Mouse (Mus musculus) yolk sac, embryonic 10.5 days (tissue): ENCODE data around the gene Tceanc2.
A peak's percentile ranks its signal among the peaks of the same experiment; 100 is the strongest.

Experiments
- DNase-seq: peaks from one replicate; pipeline ENCODE4 v3.0.0-alpha.2; 2017; ENCODE audit warnings: low spot score

Tceanc2 gene

GRCm38 (mm10) chr4:107178182-107178829 is 610 bp downstream of the Tceanc2 start, which contains the start of gene Tmem59:
Tmem59 (plus strand) TSS chr4:107178399.
- peak; percentile 98 for DNase-seq

GRCm38 (mm10) chr4:107177506-107177905 is 1.4 kb downstream of the Tceanc2 start:
- no peak for DNase-seq

- DNase-seq, result no peak
These were observed 11.1 kb downstream of the Tceanc2 start for GRCm38 (mm10) chr4:107167798-107168197.

DNA sequence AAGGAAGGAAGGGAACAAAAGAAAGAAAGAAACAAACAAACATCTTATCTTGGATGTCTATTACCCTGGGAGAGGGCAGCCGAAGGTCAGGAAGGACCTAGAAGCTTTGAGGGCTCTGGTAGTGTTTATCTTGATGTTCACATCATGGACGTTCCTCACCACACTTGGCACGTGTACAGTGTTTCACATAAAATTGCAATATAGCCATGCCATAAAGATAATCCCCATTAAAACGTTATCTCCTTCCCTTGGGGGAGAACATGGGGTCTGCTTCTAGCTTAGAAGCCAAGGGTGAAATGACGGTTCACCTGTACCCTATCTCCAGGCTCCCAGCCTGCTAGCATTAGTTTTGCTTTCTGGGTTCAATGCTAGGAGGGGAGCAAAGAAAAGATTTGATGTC is 12.2 kb downstream of the Tceanc2 start:
- DNase-seq, result no peak

DNA sequence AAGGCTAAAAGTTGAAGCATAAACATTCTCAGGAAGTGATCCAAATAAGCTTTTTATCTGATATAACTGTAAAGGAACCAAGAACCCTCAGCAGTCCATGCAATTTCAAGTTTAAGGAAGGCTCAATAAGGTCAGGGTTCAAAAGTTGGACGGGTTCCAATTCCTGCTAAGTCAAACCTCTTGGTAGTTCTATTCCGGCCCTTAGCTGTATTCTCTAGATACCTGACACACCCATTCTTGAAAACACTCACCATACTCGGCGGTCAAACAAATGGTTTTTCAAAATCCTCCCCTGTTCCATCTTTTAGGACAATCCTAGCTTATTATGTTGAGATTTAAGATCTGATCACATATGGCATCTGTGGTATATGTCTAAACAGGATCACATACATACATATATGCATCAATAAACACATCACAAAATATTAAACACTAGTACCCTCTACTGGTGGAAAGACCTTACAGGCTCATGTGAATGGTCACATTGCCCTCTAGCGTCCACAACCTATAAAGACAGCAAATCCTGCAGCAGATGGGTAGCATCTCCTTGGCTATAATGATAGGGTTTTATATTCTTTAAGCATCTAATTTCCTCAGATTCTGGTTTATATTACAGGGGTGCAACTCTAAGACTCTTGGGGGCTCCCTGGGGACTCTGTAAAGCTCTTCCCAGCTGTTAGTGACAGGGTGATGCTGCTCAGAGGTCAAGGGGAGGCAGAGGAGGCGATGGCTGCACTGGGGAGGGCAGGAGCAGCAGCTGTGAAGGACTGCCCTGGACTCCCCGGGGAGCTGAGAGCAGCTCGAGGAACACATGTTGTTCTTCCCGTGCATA is 14.9 kb downstream of the Tceanc2 start:
- peak; percentile 56 for DNase-seq

GRCm38 (mm10) chr4:107163341-107163740 is 15.6 kb downstream of the Tceanc2 start:
- no peak for DNase-seq

DNA sequence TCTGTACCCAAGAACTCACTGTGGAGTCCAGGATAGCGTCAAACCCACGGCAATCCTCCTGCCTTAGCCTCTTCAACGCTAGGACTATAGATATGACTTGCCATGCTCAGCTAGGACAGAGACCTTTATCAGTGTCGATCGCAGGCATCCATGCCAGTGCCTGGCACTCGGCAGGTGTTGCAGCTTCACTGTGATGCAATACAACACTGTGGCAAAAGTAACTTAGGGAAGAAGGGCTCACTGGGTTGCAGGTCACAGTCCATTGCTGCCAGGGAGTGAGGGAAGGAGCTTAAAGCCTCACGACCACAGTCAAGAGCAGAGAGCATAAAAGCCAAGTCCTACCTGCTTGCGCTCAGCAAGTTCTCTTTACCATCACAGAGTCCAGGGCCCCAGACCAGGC is 18.7 kb downstream of the Tceanc2 start:
- DNase-seq, result no peak

- no peak for DNase-seq
These were observed 19.6 kb downstream of the Tceanc2 start for GRCm38 (mm10) chr4:107159166-107159773.

DNA sequence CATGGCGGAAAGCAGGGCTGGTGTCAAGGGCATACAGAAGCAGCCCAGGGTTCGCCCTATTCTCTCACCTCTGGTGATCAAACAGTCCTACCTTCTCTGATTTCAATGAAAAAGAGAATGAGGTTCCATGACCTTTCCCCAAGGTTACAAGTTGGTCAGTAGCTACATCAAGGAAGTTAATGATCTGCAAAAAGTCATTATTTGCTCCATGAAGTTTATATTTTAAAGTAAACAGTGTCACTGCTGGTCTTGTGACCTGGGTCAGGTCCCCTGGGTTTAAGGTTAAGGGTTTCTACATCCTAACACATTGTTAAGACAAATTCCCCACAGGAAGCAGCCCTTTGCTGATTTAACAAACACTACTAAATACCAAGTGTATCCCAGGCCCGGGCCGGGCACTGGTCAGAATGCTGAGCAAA is 21.9 kb downstream of the Tceanc2 start:
- peak; percentile 63 for DNase-seq

DNA sequence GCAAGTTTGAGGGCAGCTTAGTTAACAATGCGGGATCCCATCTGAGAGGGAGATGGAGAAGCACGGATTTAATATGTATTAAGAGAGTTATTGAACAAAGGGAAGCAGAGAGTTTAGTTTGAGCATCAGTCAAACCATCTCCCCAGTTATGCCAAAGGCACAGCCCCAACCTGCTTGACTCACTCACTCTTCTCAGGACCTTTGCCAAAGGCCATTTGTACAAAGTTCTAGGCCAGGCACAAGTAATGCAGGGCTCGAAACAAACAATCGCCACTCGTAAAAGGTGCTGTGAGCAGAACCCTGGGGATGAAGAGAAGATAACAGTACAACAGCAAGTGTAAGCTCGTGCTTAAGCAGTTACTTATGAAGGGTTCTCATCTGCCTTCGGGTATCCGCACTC is 26.3 kb downstream of the Tceanc2 start:
- no peak for DNase-seq

GRCm38 (mm10) chr4:107150991-107151390 is 27.9 kb downstream of the Tceanc2 start:
- DNase-seq, result no peak

DNA sequence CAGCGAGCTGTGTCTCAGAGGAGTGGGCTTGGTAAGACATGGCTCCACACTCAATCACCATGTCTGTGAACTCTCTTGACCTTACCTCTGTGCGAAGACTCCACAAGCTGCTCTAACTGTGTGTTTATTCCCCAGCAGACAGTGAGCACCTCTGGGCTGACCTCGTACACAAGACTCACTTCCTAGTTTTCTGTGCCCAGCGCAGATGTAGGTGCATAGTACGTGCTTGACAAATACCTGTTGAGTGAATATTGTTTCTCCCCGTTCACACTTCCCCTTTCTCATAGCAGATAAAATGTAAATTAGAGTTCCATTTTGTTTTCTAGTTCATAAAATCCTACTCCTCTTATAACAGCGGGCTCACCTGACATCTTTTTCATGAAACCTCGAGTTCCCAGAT is 35.4 kb downstream of the Tceanc2 start:
- DNase-seq, result no peak

DNA sequence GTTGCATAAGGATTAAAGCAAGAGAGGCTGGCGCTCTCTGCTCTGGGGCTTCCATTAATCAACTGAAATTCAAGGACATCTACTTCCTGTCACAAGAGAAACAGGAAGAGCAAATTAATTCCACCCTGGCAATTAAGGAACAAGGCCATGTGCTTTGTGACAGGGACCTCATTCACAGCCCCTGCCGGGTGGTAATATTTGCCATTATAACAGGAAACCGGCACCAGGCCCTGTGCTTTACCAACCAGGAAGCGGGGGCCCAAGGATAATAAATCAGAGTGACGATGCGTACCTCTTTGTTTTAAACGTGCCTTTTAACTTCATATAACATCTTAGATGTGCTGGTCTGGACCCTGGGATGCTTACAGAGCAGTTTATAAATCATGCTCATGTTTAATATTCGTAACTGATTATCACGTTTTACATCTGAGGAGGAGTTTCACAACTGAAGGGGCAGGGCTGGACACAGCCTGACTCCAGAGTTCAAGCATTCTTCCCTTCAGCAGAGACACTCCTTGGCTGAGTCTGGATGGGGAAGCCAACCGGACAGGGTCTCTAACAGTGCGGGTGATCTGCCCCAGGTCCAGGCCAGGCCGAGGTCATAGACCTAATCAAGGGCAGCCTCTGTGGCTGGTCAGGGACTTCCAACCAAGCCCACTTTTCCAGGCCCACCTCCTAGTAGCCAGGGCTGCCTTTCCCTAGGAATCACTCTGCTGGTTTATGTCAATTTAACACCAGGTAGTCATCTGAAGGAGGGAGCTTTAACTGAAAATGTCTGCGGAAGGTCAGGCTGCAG is 38.9 kb downstream of the Tceanc2 start:
- peak; percentile 55 for DNase-seq

GRCm38 (mm10) chr4:107138948-107139835 is 39.7 kb downstream of the Tceanc2 start:
- DNase-seq, result no peak

DNA sequence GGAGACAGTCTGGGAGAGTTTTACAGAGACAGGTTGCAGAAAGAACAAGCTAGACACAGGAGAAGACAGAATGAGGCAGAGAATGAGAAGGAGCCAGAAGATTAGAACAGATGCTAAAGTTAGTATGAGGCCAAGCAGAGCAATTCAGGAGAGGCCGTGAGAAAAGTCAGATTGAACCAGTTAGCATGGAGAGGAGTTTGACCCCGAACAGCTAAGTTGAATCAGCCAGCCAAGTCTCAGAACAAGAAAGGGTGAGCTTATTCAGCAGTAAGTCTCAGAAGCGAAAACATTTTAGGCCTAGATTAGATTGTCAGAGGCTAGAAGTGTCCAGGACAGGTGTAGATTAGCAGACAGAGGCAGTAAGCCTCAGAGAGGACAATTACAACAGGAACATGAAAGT is 42.4 kb downstream of the Tceanc2 start:
- DNase-seq, result peak; percentile 42

DNA sequence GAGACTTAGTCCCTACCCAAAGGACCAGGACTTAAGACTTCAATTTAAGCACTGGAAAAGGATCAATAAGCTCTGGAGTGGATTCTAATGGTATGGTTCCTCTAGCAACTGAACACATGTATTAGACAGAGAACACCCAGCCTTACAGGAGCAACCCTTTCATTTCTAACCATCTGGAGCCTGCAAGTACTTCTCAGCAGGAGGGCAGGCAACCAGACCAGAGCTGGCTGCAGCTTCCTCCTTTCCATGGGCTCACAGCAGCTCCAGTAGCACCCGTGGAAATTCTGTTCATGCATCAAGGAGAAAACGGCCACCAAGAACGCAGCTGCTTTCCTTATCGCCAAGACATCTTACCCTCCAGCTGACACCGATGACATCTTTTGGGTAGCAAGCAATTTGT is 43.3 kb downstream of the Tceanc2 start:
- no peak for DNase-seq

- no peak for DNase-seq
These were observed 44.0 kb downstream of the Tceanc2 start for GRCm38 (mm10) chr4:107134891-107135290.

- DNase-seq, result no peak
These were observed 48.4 kb downstream of the Tceanc2 start for GRCm38 (mm10) chr4:107130534-107130933.

DNA sequence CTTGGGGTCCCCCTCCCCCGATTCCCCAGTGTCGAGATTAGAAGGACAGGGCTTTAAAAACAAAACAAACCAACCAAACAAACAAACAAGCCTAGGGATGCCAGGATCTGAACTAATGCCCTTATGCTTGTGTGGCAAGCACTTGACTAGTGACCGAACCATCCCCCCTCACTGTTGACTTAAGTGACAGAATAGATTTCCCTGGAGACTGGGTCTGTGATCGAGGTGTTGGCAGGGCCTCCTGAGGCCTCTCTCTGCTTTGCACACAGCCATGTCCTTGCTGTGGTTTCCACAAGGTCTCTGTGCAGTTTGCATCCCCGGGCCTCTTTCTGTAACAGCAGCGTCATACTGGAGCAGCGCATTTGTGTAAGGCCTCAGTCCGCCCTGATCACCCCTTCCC is 49.5 kb downstream of the Tceanc2 start:
- no peak for DNase-seq

DNA sequence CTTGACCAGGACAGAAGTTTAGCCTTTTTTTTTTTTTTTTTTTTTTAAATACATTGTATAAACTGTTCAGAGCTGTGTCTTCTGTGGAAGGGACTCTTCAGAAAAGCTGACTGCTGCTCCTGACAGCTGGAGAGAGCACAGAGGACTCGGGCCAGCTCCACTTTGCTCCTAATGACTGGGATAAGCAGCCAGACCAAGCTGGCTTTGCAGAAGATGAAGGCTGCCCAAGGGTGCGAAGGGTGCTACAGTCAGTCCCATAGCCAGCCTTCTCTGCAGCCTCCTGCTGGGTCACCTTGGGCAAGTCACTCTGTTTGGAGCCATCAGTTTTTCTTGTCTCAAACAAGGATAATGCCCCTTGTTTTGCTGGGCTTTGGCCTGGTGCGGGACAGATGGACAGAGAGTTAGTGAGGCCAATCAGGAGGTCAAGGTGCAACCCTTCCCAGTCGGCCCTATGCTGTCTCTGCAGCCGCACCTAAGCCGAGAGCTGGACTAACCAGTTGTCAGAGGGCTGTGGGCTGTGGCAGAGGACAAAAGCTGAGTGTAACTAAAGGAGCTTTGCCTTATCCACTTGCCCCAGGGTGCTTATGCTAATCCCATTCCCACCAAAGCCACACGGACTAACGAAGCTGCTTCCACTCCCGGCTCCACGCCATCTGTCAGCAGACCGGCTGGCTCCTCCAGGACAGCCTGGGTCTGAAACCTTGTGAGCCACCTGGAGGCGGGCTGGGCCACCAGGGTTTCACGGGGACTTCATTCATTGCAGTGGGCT is 50.8 kb downstream of the Tceanc2 start:
- DNase-seq, result peak; percentile 34
